Mouse (Mus musculus): Measurements from ENCODE around the gene Prpf40a.

DNA sequence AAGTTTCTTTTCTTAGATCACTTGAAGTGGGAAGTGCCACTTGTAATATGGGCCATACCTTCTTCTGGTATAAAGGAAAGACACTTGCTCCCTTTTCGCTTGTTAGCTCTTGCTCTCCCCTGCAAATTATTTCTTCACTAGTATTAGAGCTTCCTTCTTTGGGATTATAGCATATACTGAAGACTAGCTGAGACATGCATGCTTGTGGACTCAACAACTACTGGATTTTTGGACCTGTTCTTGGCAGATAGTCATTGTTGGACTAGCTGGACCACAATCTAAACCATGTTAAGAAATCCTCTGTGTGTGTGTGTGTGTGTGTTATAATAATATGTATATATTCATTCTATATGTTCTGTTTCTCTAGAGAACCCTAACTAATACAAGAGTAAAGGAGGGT lies 22.4 kb upstream of the Prpf40a start:
- TF ChIP-seq POLR2A (IDR thresholded peaks at IDR 0.05; ENCODE audit: borderline replicate concordance, insufficient read depth, low read length): no peak
- no peak for TF ChIP-seq CTCF (IDR thresholded peaks at IDR 0.05; ENCODE audit: borderline replicate concordance, insufficient read depth, low read depth, low read length)

Measured in cerebellum, adult 2 months (tissue).